Mouse (Mus musculus) MEL (cell line): Measurements from ENCODE around the gene Lrp4.

Experiments used
- CTCF ChIP-seq, 3 experiments: IDR thresholded peaks in 2 of 3; conservative IDR thresholded peaks in 1 of 3; 2 replicates each; pipeline ENCODE4 v1.5.1; 2011 to 2012; ENCODE audit warnings: low read length in 3 of 3, low read depth in 2 of 3, mild to moderate bottlenecking in 2 of 3, improper control_type of control experiment in 1 of 3, inconsistent platforms in 1 of 3, mixed read lengths in 1 of 3, moderate library complexity in 1 of 3; ENCODE audit not compliant: control insufficient read depth in 1 of 3, insufficient read depth in 1 of 3, poor library complexity in 1 of 3, severe bottlenecking in 1 of 3
- E2F4 ChIP-seq: IDR thresholded peaks from 2 replicates; pipeline ENCODE4 v1.6.1; 2011; ENCODE audit warnings: low read depth, low read length, improper control_type of control experiment, borderline replicate concordance
- EP300 ChIP-seq, 2 experiments: IDR thresholded peaks; 2 replicates each; pipeline ENCODE4 v1.6.1; 2011; ENCODE audit warnings: improper control_type of control experiment in 2 of 2, low read length in 2 of 2, low read depth in 1 of 2, mild to moderate bottlenecking in 1 of 2
- GATA1 ChIP-seq: IDR thresholded peaks from 2 replicates; pipeline ENCODE4 v1.6.1; 2011; ENCODE audit warnings: low read depth, low read length, improper control_type of control experiment
- KAT2A ChIP-seq: conservative IDR thresholded peaks from 2 replicates; pipeline ENCODE4 v1.6.1; 2012; ENCODE audit warnings: low read depth, low read length, improper control_type of control experiment, inconsistent platforms
- MAFK ChIP-seq: IDR thresholded peaks from 2 replicates; pipeline ENCODE4 v1.6.1; 2011; ENCODE audit warnings: low read depth, mild to moderate bottlenecking, low read length, improper control_type of control experiment, borderline replicate concordance
- MAZ ChIP-seq: IDR thresholded peaks from 2 replicates; pipeline ENCODE4 v1.6.1; 2012; ENCODE audit warnings: low read depth, mild to moderate bottlenecking, inconsistent platforms, low read length, improper control_type of control experiment
- POLR2A ChIP-seq, 2 experiments: IDR thresholded peaks; 2 replicates each; pipeline ENCODE4 v1.6.1; 2011 to 2012; ENCODE audit warnings: low read length in 2 of 2, mild to moderate bottlenecking in 2 of 2, control low read depth in 1 of 2, improper control_type of control experiment in 1 of 2, low read depth in 1 of 2, moderate library complexity in 1 of 2; ENCODE audit not compliant: control insufficient read depth in 1 of 2, insufficient read depth in 1 of 2, poor library complexity in 1 of 2
- POLR2AphosphoS5 ChIP-seq: IDR thresholded peaks from 2 replicates; pipeline ENCODE4 v1.6.1; 2012; ENCODE audit warnings: low read depth, borderline replicate concordance, mild to moderate bottlenecking, inconsistent platforms, low read length, moderate library complexity, mixed read lengths
- SMC3 ChIP-seq: IDR thresholded peaks from 2 replicates; pipeline ENCODE4 v1.6.1; 2011; ENCODE audit warnings: low read depth, low read length, improper control_type of control experiment
- TAL1 ChIP-seq: IDR thresholded peaks from 2 replicates; pipeline ENCODE4 v1.6.1; 2012; ENCODE audit warnings: mild to moderate bottlenecking, inconsistent platforms, low read length, moderate library complexity, mixed read lengths
- TBP ChIP-seq: IDR thresholded peaks from 2 replicates; pipeline ENCODE4 v1.8.0; 2011; ENCODE audit warnings: low read depth, low read length, improper control_type of control experiment
- USF2 ChIP-seq, 2 experiments: IDR thresholded peaks; 2 replicates each; pipeline ENCODE4 v1.6.1; 2011 to 2012; ENCODE audit warnings: improper control_type of control experiment in 2 of 2, low read length in 2 of 2, borderline replicate concordance in 1 of 2, inconsistent platforms in 1 of 2, low read depth in 1 of 2, mild to moderate bottlenecking in 1 of 2; ENCODE audit not compliant: insufficient read depth in 1 of 2

DNA sequence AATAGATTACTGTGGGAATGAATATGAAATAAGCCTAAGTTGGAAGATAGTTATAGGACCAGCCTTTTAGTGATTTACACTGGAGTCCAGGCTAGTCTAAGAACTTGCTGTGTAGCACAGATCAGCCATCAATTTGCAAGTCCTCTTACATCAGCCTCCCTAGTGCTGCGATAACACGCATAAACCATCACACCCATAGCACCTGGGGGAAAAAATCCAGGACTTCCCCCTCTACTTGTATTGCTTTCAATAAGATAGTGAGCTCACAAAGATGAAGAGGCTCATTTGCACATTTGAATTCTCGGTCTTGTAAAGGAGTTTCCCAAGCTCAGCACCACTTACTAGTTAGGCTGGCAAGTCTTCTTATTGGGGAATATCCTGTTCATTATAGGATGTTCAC, 2.9 kb upstream of the Lrp4 start:
- TF ChIP-seq KAT2A (no peak), POLR2A (IDR thresholded peaks at IDR 0.05; ENCODE audit: control insufficient read depth in 1 of 2, insufficient read depth in 1 of 2, low read depth in 1 of 2, low read length in 2 of 2, poor library complexity in 1 of 2) (no peak), MAFK (no peak), TAL1 (no peak), TBP (no peak), USF2 (IDR thresholded peaks at IDR 0.05; ENCODE audit: borderline replicate concordance in 1 of 2, insufficient read depth in 1 of 2, low read depth in 1 of 2, low read length in 2 of 2) (no peak), GATA1 (no peak), E2F4 (no peak), SMC3 (no peak), EP300 (IDR thresholded peaks at IDR 0.05; ENCODE audit: low read depth in 1 of 2, low read length in 2 of 2) (no peak), MAZ (no peak), CTCF (IDR thresholded peaks at IDR 0.05 in 2 of 3, conservative IDR thresholded peaks at IDR 0.05 in 1 of 3; ENCODE audit: control insufficient read depth in 1 of 3, insufficient read depth in 1 of 3, low read depth in 2 of 3, low read length in 3 of 3, poor library complexity in 1 of 3, severe bottlenecking in 1 of 3) (no peak), POLR2AphosphoS5 (no peak)
